Mouse (Mus musculus) left cerebral cortex, adult 2 months (tissue): ENCODE data around the gene Fam161b. TPM values are rescaled to one million over a fixed set of nuclear protein-coding genes. Genes with fewer than 3 reads are reported as not detected.

Source experiments
- DNase-seq, 2 experiments: peaks; one replicate each; pipeline ENCODE4 v3.0.0; 2021 to 2022; ENCODE audit warnings: low spot score in 2 of 2, mixed read lengths in 1 of 2; ENCODE audit errors: extremely low spot score in 1 of 2
- H3K27ac ChIP-seq: fragments of 200-600 bp; 2 replicates; pipeline ENCODE4 v1.8.1; 2022
- H3K4me3 ChIP-seq: fragments of 200-600 bp; 2 replicates; pipeline ENCODE4 v1.8.1; 2022
- CTCF ChIP-seq: fragments of 200-600 bp; IDR thresholded peaks from 2 replicates; pipeline ENCODE4 v1.8.1; 2022; ENCODE audit warnings: antibody characterized with exemption, mild to moderate bottlenecking, moderate library complexity
- intact Hi-C: fragments of 180-260 bp; cut with DNase I; formaldehyde crosslinking; loops from one replicate; pipeline ENCODE4 v1.15.1; 2025
- total RNA-seq, 2 experiments: library from RNA; stranded (reverse); gene quantifications; 2 replicates each; pipeline ENCODE4 v1.2.3; 2021

The Fam161b gene
- total RNA-seq, 2 experiments from 2014 or later: 10.3 to 12.8 TPM

DNA sequence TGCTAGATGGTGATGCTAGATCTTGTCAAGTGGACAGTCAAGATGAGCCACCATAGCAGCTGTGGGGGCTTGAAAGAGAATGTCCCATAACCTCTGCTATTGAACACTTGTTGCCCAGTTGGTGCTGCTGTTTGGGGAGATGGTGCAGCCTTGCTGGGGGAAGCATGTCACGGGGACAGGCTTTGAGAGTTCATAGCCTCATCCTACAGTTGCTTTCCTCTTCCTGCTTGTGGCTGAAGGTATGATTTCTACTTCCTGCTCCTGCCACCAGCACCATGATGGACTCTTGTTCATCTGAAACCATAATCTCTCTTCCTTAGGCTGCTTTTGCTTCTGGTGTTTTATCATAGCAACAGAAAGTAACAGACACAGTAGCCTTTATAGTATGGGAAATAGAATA, 57.1 kb downstream of the Fam161b start:
- TF ChIP-seq CTCF: no peak

DNA sequence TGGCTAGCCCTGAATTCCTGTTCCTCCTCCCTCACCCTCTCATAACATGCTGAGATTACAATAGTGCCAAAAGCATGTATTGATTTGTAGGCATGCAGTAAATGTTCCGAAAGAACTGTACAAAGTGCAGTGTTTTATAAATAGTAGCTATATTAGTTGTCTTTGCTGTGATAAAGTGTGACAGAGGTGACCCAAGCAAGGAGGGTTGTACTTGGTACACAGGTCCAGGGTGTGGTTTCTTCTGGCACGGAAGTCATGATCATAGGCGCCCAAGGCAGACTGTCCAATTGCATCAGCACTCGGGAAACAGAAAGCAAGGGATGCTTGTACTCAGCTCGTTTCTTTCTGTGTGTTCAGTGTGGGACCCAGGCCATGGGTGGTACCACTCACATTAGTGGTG, 57.5 kb downstream of the Fam161b start:
- H3K4me3 ChIP-seq: no peak overlapping the region
- DNase-seq: no peak
- intact Hi-C loops: no loop called here
- no peak for TF ChIP-seq CTCF
- H3K27ac ChIP-seq: no peak overlapping the region

More for the DNA sequence above, 57.1 kb downstream of the Fam161b start:
- Histone ChIP-seq H3K27ac (no peak overlapping the region), H3K4me3 (no peak overlapping the region)
- no peak for DNase-seq
- intact Hi-C loops: no loop called here

DNA sequence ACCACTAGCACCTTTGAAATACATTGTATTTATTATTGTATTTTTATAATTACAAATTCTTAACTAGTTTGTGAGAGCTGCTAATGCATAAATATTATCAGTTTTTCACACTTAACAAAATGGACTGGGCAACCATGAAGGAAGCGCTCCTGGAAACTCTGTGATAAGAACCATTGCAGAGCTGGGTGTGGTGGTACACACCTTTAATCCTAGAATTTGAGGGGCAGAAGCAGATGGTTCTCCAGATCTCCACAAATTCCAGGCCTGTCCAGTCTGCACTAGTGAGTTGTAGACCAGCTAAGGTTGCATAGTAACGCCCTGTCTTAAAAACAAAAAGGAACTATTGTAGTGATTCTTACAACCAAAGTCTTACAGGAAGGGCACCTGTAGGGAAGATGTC, 62.4 kb downstream of the Fam161b start:
- Histone ChIP-seq H3K27ac (no peak overlapping the region), H3K4me3 (no peak overlapping the region)
- DNase-seq: no peak
- intact Hi-C loops: no loop called here
- no peak for TF ChIP-seq CTCF

DNA sequence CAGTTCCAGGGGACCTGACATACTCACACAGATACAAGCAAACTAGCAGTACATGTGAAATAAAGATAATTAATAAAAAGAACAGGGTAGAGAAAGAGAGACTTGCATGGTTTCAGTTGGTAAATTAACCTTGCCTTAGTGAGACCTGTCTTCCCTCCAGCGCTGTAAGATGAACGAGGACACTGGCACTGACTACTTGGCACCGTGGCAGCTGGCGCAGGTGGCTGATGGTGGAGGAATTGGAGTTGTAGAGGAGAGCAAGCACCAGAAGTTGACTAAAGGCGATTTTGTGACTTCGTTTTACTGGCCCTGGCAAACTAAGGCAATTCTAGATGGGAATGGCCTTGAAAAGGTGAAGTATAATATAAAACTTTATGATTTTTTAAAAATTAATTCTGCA, 63.8 kb downstream of the Fam161b start:
- TF ChIP-seq CTCF: no peak
- Histone ChIP-seq H3K27ac (no peak overlapping the region), H3K4me3 (no peak overlapping the region)
- DNase-seq: no peak
- intact Hi-C loops: no loop called here

Other genes starting within 250 kb of the Fam161b start
- 100 to 1,000 TPM in 1 of 2 experiments, 10 to 100 TPM in 1; 94.4 to 103 TPM for gene Dnal1, start 247.5 kb downstream of the Fam161b start, total RNA-seq
- 1 to 10 TPM; 4.8 to 5.1 TPM for gene Pnma1, start 213.3 kb downstream of the Fam161b start, total RNA-seq
- gene Elmsan1, start 143.0 kb downstream of the Fam161b start, total RNA-seq: 10 to 100 TPM; 16.6 to 22.8 TPM
- gene Ptgr2, start 76.6 kb downstream of the Fam161b start, total RNA-seq: 10 to 100 TPM; 29.3 to 30.0 TPM
- 10 to 100 TPM; 37.9 to 39.7 TPM for gene Zfp410, start 45.0 kb downstream of the Fam161b start, total RNA-seq
- 10 to 100 TPM; 27.6 to 30.7 TPM for gene Coq6, start 176 bp downstream of the Fam161b start, total RNA-seq
- 10 to 100 TPM; 21.8 to 23.9 TPM for gene Entpd5, start 47.2 kb upstream of the Fam161b start, total RNA-seq
- gene Bbof1, start 47.2 kb upstream of the Fam161b start, total RNA-seq: 10 to 100 TPM; 10.1 TPM
- gene Rnf113a2, start 55.4 kb upstream of the Fam161b start, total RNA-seq: 10 to 100 TPM; 11.3 to 11.8 TPM
- gene Aldh6a1, start 89.2 kb upstream of the Fam161b start, total RNA-seq: 10 to 100 TPM; 42.0 to 42.8 TPM
- gene Lin52, start 89.6 kb upstream of the Fam161b start, total RNA-seq: 10 to 100 TPM; 22.8 to 23.8 TPM
- under 1 TPM; 0.23 TPM for gene Vsx2, start 207.9 kb upstream of the Fam161b start, total RNA-seq